Mouse (Mus musculus) hindbrain, embryonic 10.5 days (tissue): ENCODE data around the gene Lpin2. TPM values are rescaled to one million over a fixed set of nuclear protein-coding genes. Genes with fewer than 3 reads are reported as not detected.

Experiments used
- DNase-seq: peaks from one replicate; pipeline ENCODE4 v3.0.0-alpha.2; 2017; ENCODE audit warnings: low spot score
- H3K27ac ChIP-seq: fragments of 300-500 bp; sonication (generic); 2 replicates; pipeline ENCODE4 v1.5.1; 2016; ENCODE audit warnings: mild to moderate bottlenecking, moderate library complexity
- H3K27me3 ChIP-seq: fragments of 300-500 bp; sonication (generic); 2 replicates; pipeline ENCODE4 v1.6.1; 2016; ENCODE audit warnings: mild to moderate bottlenecking; ENCODE audit not compliant: poor library complexity, insufficient read depth, severe bottlenecking
- H3K36me3 ChIP-seq: fragments of 300-500 bp; sonication (generic); 2 replicates; pipeline ENCODE4 v1.6.1; 2016; ENCODE audit warnings: mild to moderate bottlenecking, moderate library complexity
- H3K4me1 ChIP-seq: fragments of 300-500 bp; sonication (generic); replicated peaks from 2 replicates; pipeline ENCODE4 v1.6.1; 2016; ENCODE audit warnings: mild to moderate bottlenecking
- H3K4me3 ChIP-seq: fragments of 300-500 bp; sonication (generic); 2 replicates; pipeline ENCODE4 v1.5.1; 2016; ENCODE audit warnings: mild to moderate bottlenecking, moderate library complexity
- H3K9me3 ChIP-seq: fragments of 300-500 bp; sonication (generic); 2 replicates; pipeline ENCODE4 v1.6.1; 2016; ENCODE audit warnings: mild to moderate bottlenecking, moderate library complexity
- WGBS: fragments of 180-500 bp; shearing (Covaris S2); methylation state at CpG from one replicate; pipeline ENCODE4 v1.1.7; 2016; 5-methylcytosine and 5-hydroxymethylcytosine counted together
- polyA plus RNA-seq: library from polyadenylated mRNA; unstranded; fragments of >200 nt; fragmentation: Nextera tagmentation; extraction: Ambion mirVana; gene quantifications from 2 replicates; pipeline ENCODE4 v1.2.1, GENCODE M21; 2016

The Lpin2 gene
- polyA plus RNA-seq, 1 experiment from 2014 or later: 31.1 TPM

GRCm38 (mm10) chr17:71209936-71210335, 27.6 kb downstream of the Lpin2 start:
- Histone ChIP-seq H3K9me3 (peaks cover 4% of the 10 kb centered on the region; the same call in 1 of the 2 replicates), H3K27me3 (no peaks in the 10 kb centered on the region), H3K4me1 (peaks cover 12% of the 10 kb centered on the region; the same call in 1 of the 2 replicates), H3K4me3 (no peak overlapping the region), H3K27ac (no peak overlapping the region), H3K36me3 (0 out of 2 replicates have a peak, but pooled peaks cover 9% of the 10 kb centered on the region)
- WGBS: 89% methylated on average over 3 of the region's 3 CpGs
- no peak for DNase-seq

- no peak for DNase-seq
- Histone ChIP-seq H3K36me3 (peaks cover 14% of the 10 kb centered on the region), H3K27me3 (no peaks in the 10 kb centered on the region), H3K9me3 (peaks cover 4% of the 10 kb centered on the region; the same call in 1 of the 2 replicates), H3K27ac (no peak overlapping the region; the same call in 1 of the 2 replicates), H3K4me1 (peaks cover 12% of the 10 kb centered on the region; the same call in 1 of the 2 replicates), H3K4me3 (no peak overlapping the region)
- WGBS: 81% methylated on average over 6 of the region's 6 CpGs
These were observed 29.7 kb downstream of the Lpin2 start for GRCm38 (mm10) chr17:71211962-71212646.

DNA sequence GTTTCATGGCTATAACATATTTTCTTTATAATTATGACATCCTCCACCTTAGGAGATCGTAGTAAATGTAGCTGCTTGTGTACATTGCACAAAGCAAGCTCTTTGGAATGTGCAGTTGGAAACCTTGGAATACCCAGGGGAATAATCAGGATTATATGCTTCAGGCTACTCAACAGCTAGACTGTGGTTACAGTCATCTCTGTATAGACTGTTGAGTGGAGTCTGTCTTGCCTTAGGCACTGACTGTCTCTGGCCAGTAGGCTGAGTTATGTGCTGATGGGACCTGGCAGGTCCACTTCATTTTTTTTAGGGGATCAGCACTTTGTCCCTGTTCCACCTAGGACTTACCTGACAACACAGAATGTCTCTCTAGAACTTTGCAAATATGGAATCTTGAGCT, 31.3 kb downstream of the Lpin2 start:
- H3K27ac ChIP-seq: no peak overlapping the region
- no peaks in the 10 kb centered on the region for H3K27me3 ChIP-seq
- peaks cover 12% of the 10 kb centered on the region; the same call in 1 of the 2 replicates for H3K4me1 ChIP-seq
- peaks cover 19% of the 10 kb centered on the region for H3K36me3 ChIP-seq
- no peak for DNase-seq
- 0 out of 2 replicates have a peak, but pooled peaks cover 3% of the 10 kb centered on the region for H3K9me3 ChIP-seq
- 82% methylated on average over 1 of the region's 1 CpGs for WGBS
- H3K4me3 ChIP-seq: no peak overlapping the region

DNA sequence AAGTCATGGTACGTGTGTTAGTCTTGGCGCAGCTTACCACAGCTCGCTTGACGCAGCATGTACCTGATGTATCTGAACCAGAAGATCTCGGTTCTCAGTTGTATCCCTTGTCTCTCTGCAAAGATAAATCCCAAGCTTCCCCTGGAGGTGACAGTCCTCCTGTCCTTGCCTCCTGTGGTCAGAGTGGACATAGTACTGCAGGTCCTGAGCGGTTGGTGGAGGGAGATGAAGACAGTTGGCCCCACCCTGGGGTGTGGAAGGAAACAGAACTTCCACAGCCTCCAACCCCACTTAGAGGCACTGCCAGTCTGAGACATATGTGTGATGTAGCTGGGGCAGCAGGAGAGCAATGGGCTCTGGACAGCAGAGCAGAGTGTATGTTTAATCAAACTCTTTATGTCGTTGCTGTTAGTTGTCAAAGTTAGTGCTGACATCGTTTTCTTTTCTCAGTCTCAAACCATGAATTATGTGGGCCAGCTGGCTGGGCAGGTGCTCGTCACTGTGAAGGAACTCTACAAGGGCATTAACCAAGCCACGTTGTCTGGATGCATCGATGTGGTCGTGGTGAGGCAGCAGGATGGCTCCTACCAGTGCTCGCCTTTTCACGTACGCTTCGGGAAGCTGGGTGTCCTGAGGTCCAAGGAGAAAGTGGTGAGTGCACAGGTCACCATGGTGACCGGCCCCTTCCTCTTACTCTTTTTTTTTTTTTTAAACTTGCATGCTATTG, 32.3 kb downstream of the Lpin2 start:
- H3K9me3 ChIP-seq: 0 out of 2 replicates have a peak, but pooled peaks cover 3% of the 10 kb centered on the region
- H3K27ac ChIP-seq: no peak overlapping the region
- 89% methylated on average over 17 of the region's 17 CpGs for WGBS

DNA sequence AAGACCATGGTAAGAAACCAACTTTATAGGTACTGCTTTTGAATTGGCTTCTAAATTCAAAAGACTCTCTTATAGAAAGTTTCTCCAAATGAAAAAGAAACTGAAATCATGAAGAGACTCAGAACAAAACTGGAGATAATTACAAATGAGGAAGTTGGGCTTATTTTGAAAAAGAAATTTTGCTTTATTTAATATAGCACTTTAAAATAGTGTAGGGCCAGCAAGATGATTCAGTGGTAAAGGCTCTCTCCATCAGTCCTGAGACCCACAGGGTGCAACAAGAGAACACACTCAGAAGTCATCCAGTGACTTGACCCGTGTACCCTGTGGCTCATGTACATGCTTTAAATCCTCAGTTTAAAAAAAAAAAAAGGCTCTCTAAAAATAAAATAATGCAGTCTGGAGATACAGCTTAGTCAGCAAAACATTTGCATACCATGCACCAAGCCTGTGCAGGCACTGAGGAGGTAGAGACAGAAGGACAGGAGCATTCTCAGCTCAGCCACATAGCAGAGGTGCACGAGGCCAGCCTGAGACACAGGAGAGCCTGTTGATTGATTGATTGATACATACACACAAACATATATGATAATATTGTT, 33.0 kb downstream of the Lpin2 start:
- 69% methylated on average over 2 of the region's 2 CpGs for WGBS
- Histone ChIP-seq H3K36me3 (peaks cover 26% of the 10 kb centered on the region), H3K27me3 (no peaks in the 10 kb centered on the region), H3K4me3 (no peak overlapping the region), H3K4me1 (peaks cover 12% of the 10 kb centered on the region; the same call in 1 of the 2 replicates), H3K9me3 (0 out of 2 replicates have a peak, but pooled peaks cover 3% of the 10 kb centered on the region), H3K27ac (no peak overlapping the region)
- no peak for DNase-seq

More for the DNA sequence above, 32.3 kb downstream of the Lpin2 start:
- Histone ChIP-seq H3K4me3 (no peak overlapping the region), H3K4me1 (peaks cover 12% of the 10 kb centered on the region; the same call in 1 of the 2 replicates), H3K27me3 (no peaks in the 10 kb centered on the region), H3K36me3 (peaks cover 26% of the 10 kb centered on the region)
- DNase-seq: no peak

- Histone ChIP-seq H3K36me3 (peaks cover 30% of the 10 kb centered on the region), H3K9me3 (0 out of 2 replicates have a peak, but pooled peaks cover 3% of the 10 kb centered on the region), H3K27me3 (no peaks in the 10 kb centered on the region), H3K4me3 (no peak overlapping the region), H3K27ac (no peak overlapping the region), H3K4me1 (peaks cover 12% of the 10 kb centered on the region; the same call in 1 of the 2 replicates)
- DNase-seq: no peak
- WGBS: 99% methylated on average over 2 of the region's 2 CpGs
These were observed 33.9 kb downstream of the Lpin2 start for GRCm38 (mm10) chr17:71216263-71216662.

DNA sequence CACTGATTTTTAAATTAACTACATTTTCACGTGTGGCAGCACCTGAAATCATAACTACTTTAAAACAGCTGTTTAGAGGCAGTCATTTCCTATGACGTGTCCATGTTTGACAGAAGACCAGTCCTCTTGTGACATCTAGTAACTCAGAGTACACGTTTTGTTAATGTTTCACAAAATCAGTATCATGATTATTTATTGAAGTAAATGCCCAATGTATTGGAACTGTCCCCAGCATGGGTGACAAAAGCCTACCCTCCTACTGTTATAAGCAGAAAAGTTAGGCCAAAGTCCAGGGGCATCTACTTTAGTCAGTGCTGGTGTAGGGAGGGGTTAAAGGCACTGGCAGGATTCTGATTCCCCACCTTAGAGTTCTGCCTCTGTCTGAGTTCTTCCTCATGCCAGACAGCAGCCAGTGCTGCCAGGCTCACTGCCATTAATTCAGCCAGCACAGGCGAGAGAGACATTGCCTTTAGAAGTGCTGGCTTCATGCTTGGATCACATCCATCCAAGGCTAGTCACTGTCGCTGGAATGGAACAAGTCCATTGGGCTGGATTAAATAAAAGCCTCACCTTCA, 34.8 kb downstream of the Lpin2 start:
- no peak for DNase-seq
- H3K9me3 ChIP-seq: 0 out of 2 replicates have a peak, but pooled peaks cover 3% of the 10 kb centered on the region
- peaks cover 7% of the 10 kb centered on the region; the same call in 1 of the 2 replicates for H3K4me1 ChIP-seq
- no peak overlapping the region for H3K4me3 ChIP-seq
- H3K27ac ChIP-seq: no peak overlapping the region
- no peaks in the 10 kb centered on the region for H3K27me3 ChIP-seq
- H3K36me3 ChIP-seq: peaks cover 30% of the 10 kb centered on the region
- 90% methylated on average over 5 of the region's 5 CpGs for WGBS

DNA sequence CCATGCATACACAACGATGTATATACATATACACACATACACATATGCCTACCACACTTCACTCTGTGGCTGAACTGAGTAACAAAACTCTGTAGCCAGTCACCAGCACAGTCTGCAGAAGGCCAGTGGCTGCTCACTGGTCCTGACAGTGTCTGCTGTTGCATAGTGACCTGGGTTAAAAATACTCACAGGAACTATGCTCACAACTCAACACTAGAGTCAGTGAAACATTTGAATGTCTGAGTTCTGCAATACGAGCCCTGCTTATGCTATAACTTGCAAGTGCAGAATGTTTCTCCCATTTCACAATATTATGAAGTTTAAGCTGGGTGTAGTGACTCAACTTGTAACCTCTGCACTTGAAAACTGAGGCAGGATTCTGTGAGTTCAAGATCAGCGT, 39.0 kb downstream of the Lpin2 start:
- no peak overlapping the region for H3K4me3 ChIP-seq
- H3K27me3 ChIP-seq: no peaks in the 10 kb centered on the region
- WGBS: 90% methylated on average over 3 of the region's 3 CpGs
- H3K36me3 ChIP-seq: peaks cover 30% of the 10 kb centered on the region
- no peak overlapping the region for H3K27ac ChIP-seq
- 0 out of 2 replicates have a peak, but pooled peaks cover 3% of the 10 kb centered on the region for H3K9me3 ChIP-seq
- no peaks in the 10 kb centered on the region for H3K4me1 ChIP-seq
- no peak for DNase-seq

DNA sequence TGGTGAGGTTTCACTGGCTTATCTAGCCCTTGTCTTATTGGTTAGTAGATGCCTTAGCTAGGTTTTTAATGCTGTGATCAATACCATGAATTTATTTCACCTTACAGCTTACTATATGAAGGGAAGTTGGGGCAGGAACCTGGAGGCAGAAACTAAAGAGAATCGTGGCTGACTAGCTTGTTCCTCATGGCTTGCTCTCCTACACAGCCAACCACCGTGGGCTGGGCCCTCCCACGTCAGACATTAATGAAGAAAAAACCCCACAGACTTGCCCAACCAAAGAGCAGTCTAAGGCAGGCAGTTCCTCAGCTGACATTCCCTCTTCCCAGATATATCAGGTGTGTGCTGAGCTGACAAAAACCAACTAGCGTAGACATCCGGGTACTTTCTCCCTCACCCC, 41.3 kb downstream of the Lpin2 start:
- no peak for DNase-seq
- peaks cover 11% of the 10 kb centered on the region for H3K36me3 ChIP-seq
- WGBS: 81% methylated on average over 5 of the region's 5 CpGs
- no peaks in the 10 kb centered on the region for H3K9me3 ChIP-seq
- H3K27me3 ChIP-seq: no peaks in the 10 kb centered on the region
- no peak overlapping the region for H3K27ac ChIP-seq
- no peak overlapping the region for H3K4me3 ChIP-seq
- H3K4me1 ChIP-seq: no peaks in the 10 kb centered on the region

DNA sequence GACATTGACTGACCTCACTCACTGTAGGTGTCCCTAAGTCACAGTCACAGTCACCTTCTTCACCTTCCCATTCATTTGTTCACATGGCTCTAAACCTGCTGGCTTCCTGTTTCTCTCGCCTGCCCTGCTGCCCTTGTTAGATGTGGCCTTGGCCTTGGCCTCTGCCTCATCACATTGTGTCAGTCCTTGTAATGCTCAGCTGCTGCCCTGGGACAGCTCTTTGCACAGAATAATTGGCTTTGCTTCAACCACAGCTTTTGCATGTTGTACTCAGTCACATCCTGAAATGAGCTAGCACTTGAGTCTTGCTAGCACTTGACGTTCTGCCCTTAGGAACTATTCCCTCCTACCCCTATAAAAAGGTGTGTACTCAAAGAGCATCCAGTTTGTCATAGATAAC, 42.2 kb downstream of the Lpin2 start:
- Histone ChIP-seq H3K9me3 (no peaks in the 10 kb centered on the region), H3K27me3 (no peaks in the 10 kb centered on the region), H3K4me1 (no peaks in the 10 kb centered on the region), H3K27ac (no peak overlapping the region), H3K4me3 (no peak overlapping the region), H3K36me3 (peaks cover 4% of the 10 kb centered on the region)
- WGBS: 72% methylated on average over 2 of the region's 2 CpGs
- no peak for DNase-seq

DNA sequence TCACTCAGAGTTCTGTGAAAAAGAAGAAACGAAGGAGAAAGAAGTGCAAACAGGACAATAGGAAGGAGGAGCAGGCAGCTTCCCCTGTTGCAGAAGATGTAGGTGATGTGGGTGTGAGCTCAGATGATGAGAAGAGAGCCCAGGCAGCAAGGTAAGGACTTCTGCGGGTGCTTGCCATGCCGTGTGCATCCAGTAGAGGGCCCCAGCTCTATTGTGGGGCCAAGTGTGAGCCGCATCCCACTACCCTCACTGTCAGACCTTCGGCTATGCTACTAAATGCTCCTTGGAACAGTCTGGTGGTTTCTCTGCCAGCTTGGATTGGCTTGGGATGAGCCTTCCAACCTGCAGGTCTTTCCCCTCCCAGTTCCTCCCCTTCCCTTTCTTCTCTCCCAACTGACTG, 42.7 kb downstream of the Lpin2 start:
- DNase-seq: peak; percentile 39
- 30% methylated on average over 5 of the region's 5 CpGs for WGBS

GRCm38 (mm10) chr17:71227128-71227895, 45.0 kb downstream of the Lpin2 start:
- WGBS: 88% methylated on average over 9 of the region's 9 CpGs
- Histone ChIP-seq H3K27ac (no peak overlapping the region), H3K36me3 (peaks cover 23% of the 10 kb centered on the region), H3K9me3 (no peaks in the 10 kb centered on the region), H3K4me1 (no peaks in the 10 kb centered on the region), H3K27me3 (no peaks in the 10 kb centered on the region), H3K4me3 (no peak overlapping the region)
- no peak for DNase-seq

More for the DNA sequence above, 42.7 kb downstream of the Lpin2 start:
- no peak overlapping the region for H3K27ac ChIP-seq
- H3K36me3 ChIP-seq: peaks cover 10% of the 10 kb centered on the region
- no peaks in the 10 kb centered on the region for H3K9me3 ChIP-seq
- H3K27me3 ChIP-seq: no peaks in the 10 kb centered on the region
- no peaks in the 10 kb centered on the region for H3K4me1 ChIP-seq
- H3K4me3 ChIP-seq: no peak overlapping the region
